8 mouse cellular contexts compared by ENCODE assay signal in the genomic region with DNA sequence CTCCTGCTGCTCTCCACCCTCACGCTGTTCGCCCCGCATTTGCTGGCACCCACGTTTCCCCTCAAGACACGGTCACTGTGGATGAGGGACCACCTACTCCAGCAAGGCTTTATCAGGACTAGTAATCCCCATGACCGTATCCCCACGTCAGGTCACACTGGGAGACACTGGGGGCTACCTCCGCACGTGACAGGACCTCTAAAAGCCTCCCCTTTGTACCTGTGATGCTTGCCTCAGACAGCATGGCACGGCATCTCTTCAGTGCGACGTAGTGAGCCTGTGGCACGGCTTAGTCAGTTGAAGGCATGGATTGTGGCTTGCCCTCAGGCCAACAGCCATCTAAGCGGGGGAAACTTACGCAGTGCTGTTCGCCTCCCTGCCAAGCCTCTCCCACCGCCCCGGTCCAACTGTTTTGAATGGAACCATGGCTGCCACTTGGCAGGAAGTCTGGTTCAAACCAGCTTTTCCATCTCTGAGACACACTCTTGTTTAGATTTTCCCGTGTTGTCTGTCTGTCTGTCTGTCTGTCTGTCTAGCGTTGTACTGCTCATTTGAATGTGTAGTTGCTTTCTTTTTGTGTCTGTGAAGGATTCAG.
A peak's percentile ranks its signal among the peaks of the same experiment; 100 is the strongest.
DNase-seq lines count a peak whose midpoint lies in the region; ATAC-seq lines count a peak whose summit lies in the region.

No protein-coding gene starts in this region.

- H3K9ac ChIP-seq in embryonic facial prominence, embryonic 14.5 days (ENCODE audit: low read depth, low read length): no peak overlapping the region
- H3K9ac ChIP-seq in lung, embryonic 16.5 days (ENCODE audit: low read length): peak overlapping the region; percentile 2; the same call in 1 of the 2 replicates

- no peaks in the 10 kb centered on the region for H3K9me3 ChIP-seq in embryonic facial prominence, embryonic 14.5 days (ENCODE audit: control insufficient read depth, low read length)
- H3K9me3 ChIP-seq in lung, embryonic 16.5 days (ENCODE audit: control insufficient read depth, low read length): no peaks in the 10 kb centered on the region

- no peak overlapping the region for H3K4me2 ChIP-seq in embryonic facial prominence, embryonic 14.5 days (ENCODE audit: low read depth, low read length)
- H3K4me2 ChIP-seq in lung, embryonic 16.5 days (ENCODE audit: low read depth, low read length): peak overlapping the region; percentile 16

- H3K27ac ChIP-seq in embryonic facial prominence, embryonic 14.5 days (replicated peaks; ENCODE audit: low read depth, low read length): no peak overlapping the region
- H3K27ac ChIP-seq in lung, embryonic 16.5 days (ENCODE audit: low read length): peak overlapping the region; percentile 24; the same call in 1 of the 2 replicates

- H3K36me3 ChIP-seq in embryonic facial prominence, embryonic 14.5 days (ENCODE audit: control insufficient read depth, insufficient read depth, low read length): no peaks in the 10 kb centered on the region
- H3K36me3 ChIP-seq in lung, embryonic 16.5 days (ENCODE audit: control insufficient read depth, insufficient read depth, low read length): no peaks in the 10 kb centered on the region

- H3K4me1 ChIP-seq in embryonic facial prominence, embryonic 14.5 days (ENCODE audit: control insufficient read depth, insufficient read depth, low read length): no peaks in the 10 kb centered on the region
- H3K4me1 ChIP-seq in lung, embryonic 16.5 days (replicated peaks; ENCODE audit: control insufficient read depth, insufficient read depth, low read length): peaks cover under 1% of the 10 kb centered on the region; the same call in 1 of the 2 replicates

- WGBS in embryonic facial prominence, embryonic 14.5 days: 63% methylated on average over 20 of the region's 20 CpGs
- 55% methylated on average over 20 of the region's 20 CpGs for WGBS in lung, embryonic 16.5 days

- 0 out of 2 replicates have a peak, but pooled peaks have one; percentile 53 for ATAC-seq in embryonic facial prominence, embryonic 14.5 days (ENCODE audit: low read depth)
- peak; percentile 70 for ATAC-seq in lung, embryonic 16.5 days (ENCODE audit: low read depth)

- peak; percentile 39 to 43 for DNase-seq in heart, adult 18-20 months
- DNase-seq in heart, adult 8-10 months (ENCODE audit: low spot score): no peak
- DNase-seq in 416B (ENCODE audit: low read depth): peak; percentile 26
- peak; percentile 43 for DNase-seq in embryonic facial prominence, embryonic 14.5 days (ENCODE audit: low spot score)
- DNase-seq in retina, embryonic 14.5 days (ENCODE audit: low spot score): no peak
- no peak for DNase-seq in ovary, postnatal 36 days (ENCODE audit: low spot score)
- no peak for DNase-seq in adrenal gland, adult 8-10 months

- no peaks in the 10 kb centered on the region for H3K27me3 ChIP-seq in embryonic facial prominence, embryonic 14.5 days (replicated peaks; ENCODE audit: control insufficient read depth, insufficient read depth, low read length)
- no peaks in the 10 kb centered on the region for H3K27me3 ChIP-seq in lung, embryonic 16.5 days (ENCODE audit: control insufficient read depth, insufficient read depth, low read depth, low read length)

- H3K4me3 ChIP-seq in embryonic facial prominence, embryonic 14.5 days (ENCODE audit: low read depth, low read length): no peak overlapping the region
- peak overlapping the region; percentile 16; the same call in 1 of the 2 replicates for H3K4me3 ChIP-seq in lung, embryonic 16.5 days (ENCODE audit: low read length)

Comparison
In these comparisons a context has a peak if more than half of its experiments do, and no peak if none do; other contexts are left out.
1. DNase-seq: peak in heart, adult 18-20 months (2 of 2), 416B (single experiment) and embryonic facial prominence, embryonic 14.5 days (single experiment); none in heart, adult 8-10 months (single experiment), retina, embryonic 14.5 days (single experiment), ovary, postnatal 36 days (single experiment) and adrenal gland, adult 8-10 months (single experiment).